ENCODE assay signal across 8 mouse cellular contexts in the genomic region with DNA sequence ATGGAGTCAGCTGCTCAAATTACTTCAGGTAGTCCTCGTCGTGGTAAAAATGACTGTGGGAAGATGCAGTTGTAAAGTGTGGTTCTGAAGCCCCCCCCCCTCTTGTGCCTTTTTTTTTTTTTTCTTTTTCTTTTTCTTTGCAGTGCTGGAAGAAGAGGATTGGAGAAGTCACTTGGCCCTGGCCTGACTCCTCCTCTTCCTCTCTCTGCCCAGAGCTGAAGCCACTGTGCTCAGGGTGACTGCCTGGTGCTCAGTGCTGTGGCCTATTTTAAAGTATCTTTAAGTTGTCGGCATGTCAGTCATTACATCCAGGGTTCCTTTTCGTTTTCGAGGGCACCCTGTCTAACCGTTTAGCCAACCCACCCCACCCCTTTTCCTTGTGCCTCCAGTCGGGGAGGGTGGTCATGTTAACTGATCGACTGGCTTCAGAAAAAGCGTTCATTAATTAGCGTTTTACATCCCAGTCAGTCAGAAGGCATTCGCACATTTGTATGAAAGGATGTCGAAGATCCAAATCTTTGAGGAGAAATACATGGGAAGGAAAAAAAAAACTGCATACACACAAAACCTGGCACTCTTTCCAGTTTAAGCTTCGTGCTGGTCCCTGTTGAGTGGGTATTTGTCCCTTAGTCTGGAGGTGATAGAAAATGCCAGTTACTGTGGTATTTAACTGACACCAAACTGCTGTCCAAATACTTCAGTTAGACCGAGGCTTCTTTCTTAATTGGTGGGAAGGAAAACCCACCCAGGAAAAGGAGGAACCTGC.
DNase-seq lines count a peak whose midpoint lies in the region; ATAC-seq lines count a peak whose summit lies in the region.

No protein-coding gene starts in this region.

- H3K9me3 ChIP-seq in neural tube, embryonic 11.5 days (ENCODE audit: control insufficient read depth, low read length) = no peaks in the 10 kb centered on the region
- H3K9me3 ChIP-seq in embryonic facial prominence, embryonic 14.5 days (ENCODE audit: control insufficient read depth, low read length) = no peaks in the 10 kb centered on the region
- H3K9me3 ChIP-seq in intestine, embryonic 15.5 days = no peaks in the 10 kb centered on the region
- H3K9me3 ChIP-seq in midbrain, embryonic 15.5 days = no peaks in the 10 kb centered on the region

- no peak for DNase-seq in neural tube, embryonic 11.5 days (ENCODE audit: low spot score)
- no peak for DNase-seq in neural tube, embryonic 10.5 days (ENCODE audit: extremely low spot score, low spot score)
- no peak for DNase-seq in embryonic facial prominence, embryonic 14.5 days (ENCODE audit: low spot score)
- no peak for DNase-seq in urinary bladder, postnatal 36 days (ENCODE audit: low spot score in 2 of 2)
- no peak for DNase-seq in yolk sac, embryonic 10.5 days (ENCODE audit: low spot score)
- DNase-seq in c-Kit-positive CD71-positive TER-119-positive erythroid progenitor cells, embryonic 14.5 days (ENCODE audit: low spot score) = no peak

- no peaks in the 10 kb centered on the region for H3K36me3 ChIP-seq in neural tube, embryonic 11.5 days (ENCODE audit: control insufficient read depth, insufficient read depth, low read length)
- no peaks in the 10 kb centered on the region for H3K36me3 ChIP-seq in embryonic facial prominence, embryonic 14.5 days (ENCODE audit: control insufficient read depth, insufficient read depth, low read length)
- H3K36me3 ChIP-seq in intestine, embryonic 15.5 days = no peaks in the 10 kb centered on the region
- no peaks in the 10 kb centered on the region for H3K36me3 ChIP-seq in midbrain, embryonic 15.5 days (replicated peaks)

- H3K4me2 ChIP-seq in neural tube, embryonic 11.5 days (ENCODE audit: low read depth) = peak overlapping the region; percentile 34
- peak overlapping the region; percentile 53 for H3K4me2 ChIP-seq in embryonic facial prominence, embryonic 14.5 days (ENCODE audit: low read depth, low read length)
- peak overlapping the region; percentile 60 for H3K4me2 ChIP-seq in intestine, embryonic 15.5 days (replicated peaks)
- H3K4me2 ChIP-seq in midbrain, embryonic 15.5 days = peak overlapping the region; percentile 38

- H3K4me1 ChIP-seq in neural tube, embryonic 11.5 days (ENCODE audit: control insufficient read depth, insufficient read depth, low read length) = peaks cover 5% of the 10 kb centered on the region; the same call in 1 of the 2 replicates
- H3K4me1 ChIP-seq in embryonic facial prominence, embryonic 14.5 days (ENCODE audit: control insufficient read depth, insufficient read depth, low read length) = peaks cover 41% of the 10 kb centered on the region
- peaks cover 48% of the 10 kb centered on the region for H3K4me1 ChIP-seq in intestine, embryonic 15.5 days (replicated peaks)
- H3K4me1 ChIP-seq in midbrain, embryonic 15.5 days = peaks cover 24% of the 10 kb centered on the region

- no peak overlapping the region for H3K27ac ChIP-seq in neural tube, embryonic 11.5 days (ENCODE audit: low read depth, low read length)
- H3K27ac ChIP-seq in embryonic facial prominence, embryonic 14.5 days (replicated peaks; ENCODE audit: low read depth, low read length) = peak overlapping the region; percentile 67
- H3K27ac ChIP-seq in intestine, embryonic 15.5 days = peak overlapping the region; percentile 83
- H3K27ac ChIP-seq in midbrain, embryonic 15.5 days = no peak overlapping the region

- ATAC-seq in neural tube, embryonic 11.5 days (ENCODE audit: insufficient read depth, low FRiP score, low TSS enrichment) = no peak
- no peak for ATAC-seq in embryonic facial prominence, embryonic 14.5 days (ENCODE audit: low read depth)
- no peak for ATAC-seq in intestine, embryonic 15.5 days
- no peak for ATAC-seq in midbrain, embryonic 15.5 days (replicated peaks)

- no peak overlapping the region for H3K9ac ChIP-seq in neural tube, embryonic 11.5 days (ENCODE audit: low read length)
- H3K9ac ChIP-seq in embryonic facial prominence, embryonic 14.5 days (ENCODE audit: low read depth, low read length) = 0 out of 2 replicates have a peak overlapping the region, but pooled peaks have one; percentile 41
- 0 out of 2 replicates have a peak overlapping the region, but pooled peaks have one; percentile 41 for H3K9ac ChIP-seq in intestine, embryonic 15.5 days
- H3K9ac ChIP-seq in midbrain, embryonic 15.5 days = no peak overlapping the region

- no peaks in the 10 kb centered on the region for H3K27me3 ChIP-seq in neural tube, embryonic 11.5 days (ENCODE audit: control insufficient read depth, insufficient read depth, low read length)
- H3K27me3 ChIP-seq in embryonic facial prominence, embryonic 14.5 days (replicated peaks; ENCODE audit: control insufficient read depth, insufficient read depth, low read length) = no peaks in the 10 kb centered on the region
- no peaks in the 10 kb centered on the region for H3K27me3 ChIP-seq in intestine, embryonic 15.5 days (replicated peaks)
- peaks cover 6% of the 10 kb centered on the region for H3K27me3 ChIP-seq in midbrain, embryonic 15.5 days (replicated peaks)

- WGBS in neural tube, embryonic 11.5 days = 19% methylated on average over 14 of the region's 14 CpGs
- 20% methylated on average over 14 of the region's 14 CpGs for WGBS in embryonic facial prominence, embryonic 14.5 days
- WGBS in intestine, embryonic 15.5 days = 32% methylated on average over 14 of the region's 14 CpGs
- WGBS in midbrain, embryonic 15.5 days = 16% methylated on average over 14 of the region's 14 CpGs

- H3K4me3 ChIP-seq in neural tube, embryonic 11.5 days (ENCODE audit: low read depth, low read length) = no peak overlapping the region
- peak overlapping the region; percentile 25 for H3K4me3 ChIP-seq in embryonic facial prominence, embryonic 14.5 days (ENCODE audit: low read depth, low read length)
- H3K4me3 ChIP-seq in intestine, embryonic 15.5 days (replicated peaks) = peak overlapping the region; percentile 32
- peak overlapping the region; percentile 19 for H3K4me3 ChIP-seq in midbrain, embryonic 15.5 days

Comparison
In these comparisons a context has a peak if more than half of its experiments do, and no peak if none do; other contexts are left out.
1. H3K27ac ChIP-seq: peak in embryonic facial prominence, embryonic 14.5 days (single experiment) and intestine, embryonic 15.5 days (single experiment); none in neural tube, embryonic 11.5 days (single experiment) and midbrain, embryonic 15.5 days (single experiment).
2. H3K9ac ChIP-seq: peak in embryonic facial prominence, embryonic 14.5 days (single experiment) and intestine, embryonic 15.5 days (single experiment); none in neural tube, embryonic 11.5 days (single experiment) and midbrain, embryonic 15.5 days (single experiment).
3. Peak in every context shown above with its lines, with median percentiles within 50 percentile points of each other: H3K4me2 ChIP-seq.